Mouse (Mus musculus) embryonic fibroblast, embryonic 13.5 days (primary cell): ENCODE measurements around the gene Slk. TPM values are rescaled to one million over a fixed set of nuclear protein-coding genes. Genes with fewer than 3 reads are reported as not detected.

Experiments
- H3K27ac ChIP-seq: 2 replicates; pipeline ENCODE4 v1.5.1; 2012; ENCODE audit warnings: low read length, control low read depth, inconsistent platforms; ENCODE audit not compliant: insufficient read depth
- H3K4me1 ChIP-seq: 2 replicates; pipeline ENCODE4 v1.6.1; 2011; ENCODE audit warnings: low read length; ENCODE audit not compliant: control insufficient read depth, insufficient read depth
- H3K4me3 ChIP-seq: 2 replicates; pipeline ENCODE4 v1.5.1; 2011; ENCODE audit warnings: mild to moderate bottlenecking, control low read depth, low read length; ENCODE audit not compliant: insufficient read depth
- CTCF ChIP-seq: IDR thresholded peaks from 2 replicates; pipeline ENCODE4 v1.5.1; 2011; ENCODE audit warnings: mild to moderate bottlenecking, control low read depth, low read length, moderate library complexity, borderline replicate concordance; ENCODE audit not compliant: insufficient read depth
- POLR2A ChIP-seq: IDR thresholded peaks from 2 replicates; pipeline ENCODE4 v1.6.1; 2011; ENCODE audit warnings: low read depth, mild to moderate bottlenecking, control low read depth, low read length, moderate library complexity
- polyA plus RNA-seq: library from polyadenylated mRNA; stranded (reverse); fragments of >200 nt; gene quantifications from 2 replicates; pipeline ENCODE4 v1.2.4, GENCODE M21; 2011; ENCODE audit warnings: low read depth; ENCODE audit not compliant: missing spikeins, insufficient read length

Slk gene
- polyA plus RNA-seq, 1 experiment: 65.6 TPM

GRCm38 (mm10) chr19:47674419-47674818 lies 94.9 kb downstream of the Slk start:
- Histone ChIP-seq H3K4me3 (no peak overlapping the region), H3K27ac (no peak overlapping the region), H3K4me1 (no peaks in the 10 kb centered on the region)
- TF ChIP-seq POLR2A: no peak
- no peak for TF ChIP-seq CTCF

GRCm38 (mm10) chr19:47678675-47679074 lies 99.2 kb downstream of the Slk start:
- Histone ChIP-seq H3K27ac (no peak overlapping the region), H3K4me1 (no peaks in the 10 kb centered on the region), H3K4me3 (no peak overlapping the region)
- TF ChIP-seq CTCF: no peak
- TF ChIP-seq POLR2A: no peak

DNA sequence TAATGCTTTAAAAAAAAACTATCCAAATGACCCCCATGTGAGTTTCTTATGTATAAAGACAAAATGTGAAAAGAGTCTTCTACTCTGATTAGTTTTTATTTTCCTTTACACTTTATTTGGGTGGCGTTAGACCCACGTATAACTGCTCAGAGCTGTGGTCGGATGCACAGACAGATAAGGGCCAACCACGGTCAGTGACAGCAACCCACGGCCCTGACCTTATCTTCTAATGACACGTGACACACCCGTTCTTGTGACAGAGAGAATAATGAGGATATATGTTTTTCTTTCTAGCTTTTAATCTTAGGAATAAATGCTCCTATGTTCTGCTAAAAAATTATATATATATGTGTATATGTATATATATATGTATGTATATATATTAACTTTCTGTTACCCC lies 110.1 kb downstream of the Slk start:
- H3K27ac ChIP-seq: no peak overlapping the region
- no peak overlapping the region for H3K4me3 ChIP-seq
- no peak for TF ChIP-seq POLR2A
- no peak for TF ChIP-seq CTCF
- H3K4me1 ChIP-seq: no peaks in the 10 kb centered on the region

DNA sequence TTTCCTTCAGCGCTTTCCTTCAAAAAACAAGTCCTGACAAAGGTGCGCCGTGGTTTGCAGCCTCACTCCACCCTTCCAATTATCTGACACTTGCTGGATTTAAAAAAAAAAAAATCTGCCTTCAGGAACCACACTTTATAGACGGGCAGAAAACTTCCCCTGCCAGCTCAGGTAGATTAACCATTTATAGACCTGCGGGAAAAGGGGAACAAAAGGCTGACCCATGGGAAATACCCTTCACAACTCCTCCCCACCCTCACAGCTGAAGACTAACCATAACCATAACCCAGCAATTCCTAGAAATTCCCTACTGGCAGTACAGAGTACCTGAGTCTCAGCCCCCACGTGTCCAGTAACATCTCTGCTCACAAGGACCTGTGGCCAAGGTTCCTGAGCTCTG lies 112.5 kb downstream of the Slk start, which contains the start of gene Col17a1:
Gene Col17a1, minus strand, starts transcription at position 101 of the 400 bp plus-strand sequence.
- Histone ChIP-seq H3K4me1 (no peaks in the 10 kb centered on the region), H3K27ac (no peak within 1 kb of the TSS), H3K4me3 (no peak within 1 kb of the TSS)
- TF ChIP-seq CTCF (no peak), POLR2A (no peak)

Other genes with a start within 250 kb of the Slk start
- gene Sh3pxd2a, start 115.3 kb upstream of the Slk start, polyA plus RNA-seq: 150 and 157 TPM in 2 replicates
- 26.9 and 30.1 TPM in 2 replicates for gene Stn1, start 42.2 kb upstream of the Slk start, polyA plus RNA-seq
- 0.23 and 0.52 TPM in 2 replicates for gene Col17a1, start 112.4 kb downstream of the Slk start, polyA plus RNA-seq
- 197 and 217 TPM in 2 replicates for gene Sfr1, start 152.0 kb downstream of the Slk start, polyA plus RNA-seq